Mouse (Mus musculus): Measurements from ENCODE around the gene Mrps21. TPM values are rescaled to one million over a fixed set of nuclear protein-coding genes. Genes with fewer than 3 reads are reported as not detected.
A peak's percentile ranks its signal among the peaks of the same experiment; 100 is the strongest.
"Not testable (repeated sequence)": the region's sequence is repeated elsewhere in the genome, so short reads cannot be mapped to it uniquely, and the experiment has no call there.

Gene Mrps21
- 100 to 1,000 TPM; 178 to 200 TPM for total RNA-seq (2021)
- long read RNA-seq, experiment 1, transcript Mrps21-201 (3 exons, 488 nt) = major isoform, 120 of 137 reads
- long read RNA-seq, experiment 1, transcript Mrps21-202 (2 exons, 405 nt) = minor isoform, 10 of 137 reads
- long read RNA-seq, experiment 1, partial matches to known transcripts = 0 of 137 reads
- long read RNA-seq, experiment 1, other reads (novel, unspliced or antisense) = 7 of 137 reads
- long read RNA-seq, experiment 2, transcript Mrps21-201 (3 exons, 488 nt) = major isoform, 74 of 98 reads
- long read RNA-seq, experiment 2, transcript Mrps21-202 (2 exons, 405 nt) = minor isoform, 13 of 98 reads
- long read RNA-seq, experiment 2, partial matches to known transcripts = 0 of 98 reads
- long read RNA-seq, experiment 2, other reads (novel, unspliced or antisense) = 11 of 98 reads

- DNase-seq (ENCODE audit: low spot score in 2 of 2) = peak; percentile 62 to 82
Observed at GRCm38 (mm10) chr3:95871392-95871867, at the start of gene Mrps21. Gene Mrps21 (minus strand): TSS chr3:95871519.

- DNase-seq (ENCODE audit: low spot score in 2 of 2) = not testable (repeated sequence)
Observed at GRCm38 (mm10) chr3:95920532-95920931, 49.2 kb upstream of the Mrps21 start.

GRCm38 (mm10) chr3:95916760-95917159 is 45.4 kb upstream of the Mrps21 start:
- no peak for DNase-seq (ENCODE audit: low spot score in 2 of 2)

GRCm38 (mm10) chr3:95914706-95915105 is 43.4 kb upstream of the Mrps21 start:
- no peak for DNase-seq (ENCODE audit: low spot score in 2 of 2)

- DNase-seq (ENCODE audit: low spot score in 2 of 2) = no peak
Observed at GRCm38 (mm10) chr3:95907613-95908012, 36.3 kb upstream of the Mrps21 start.

- no peak for DNase-seq (ENCODE audit: low spot score in 2 of 2)
Observed at GRCm38 (mm10) chr3:95906860-95907259, 35.5 kb upstream of the Mrps21 start.

DNA sequence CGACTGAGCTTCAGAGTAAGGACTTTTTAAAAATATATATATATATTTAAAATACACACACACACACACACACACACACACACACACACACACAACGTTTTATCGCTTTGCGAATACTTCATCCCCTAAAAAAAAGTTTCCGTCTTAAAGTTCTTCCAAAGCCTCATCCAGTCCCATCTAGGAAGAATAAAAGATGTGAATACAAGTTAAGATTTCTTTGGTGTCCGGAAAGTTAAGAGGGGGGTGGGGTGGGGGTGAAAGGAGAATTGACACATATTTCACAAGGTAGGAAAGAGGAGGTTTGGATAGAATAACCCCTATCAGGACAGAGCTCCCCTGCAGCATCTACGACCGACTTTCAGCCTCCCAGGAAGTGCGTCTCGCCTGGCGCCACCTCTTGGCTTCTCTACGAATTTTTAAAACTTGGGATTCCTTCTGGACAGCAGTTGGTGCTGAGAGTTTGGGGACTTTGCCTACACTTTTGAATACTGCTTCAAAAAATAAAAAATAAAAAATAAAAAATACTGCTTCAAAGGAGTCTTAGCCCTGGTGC is 34.7 kb upstream of the Mrps21 start:
- DNase-seq (ENCODE audit: low spot score in 2 of 2) = no peak

GRCm38 (mm10) chr3:95905146-95905939 is 34.0 kb upstream of the Mrps21 start:
- no peak for DNase-seq (ENCODE audit: low spot score in 2 of 2)

DNA sequence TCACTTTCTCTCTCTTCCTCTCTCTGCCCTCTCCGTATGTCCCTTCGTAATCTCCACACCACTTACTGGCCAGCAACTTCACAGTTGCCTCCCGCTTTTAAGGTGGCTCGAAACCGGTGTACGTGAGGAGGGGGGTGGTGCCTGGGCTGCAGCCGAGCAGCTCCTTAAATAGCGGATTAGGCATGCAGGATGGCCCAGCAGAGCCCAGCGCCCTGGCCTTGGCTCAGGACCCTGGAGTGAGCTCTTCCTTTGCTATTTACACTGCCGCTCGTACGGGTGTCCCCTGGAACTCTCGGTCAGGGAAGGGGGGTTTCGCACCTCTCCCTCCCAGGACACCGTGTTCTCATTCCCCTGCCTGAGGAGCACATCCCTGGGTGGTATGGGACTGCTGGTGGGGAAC is 33.2 kb upstream of the Mrps21 start, which contains the start of gene Car14:
TSS of gene Car14 (minus strand) at position 124 of the 400 bp plus-strand sequence.
- no peak for DNase-seq (ENCODE audit: low spot score in 2 of 2)

GRCm38 (mm10) chr3:95903753-95904502 is 32.6 kb upstream of the Mrps21 start:
- DNase-seq (ENCODE audit: low spot score in 2 of 2) = no peak

- no peak for DNase-seq (ENCODE audit: low spot score in 2 of 2)
Observed at GRCm38 (mm10) chr3:95902643-95903042, 31.3 kb upstream of the Mrps21 start.

DNA sequence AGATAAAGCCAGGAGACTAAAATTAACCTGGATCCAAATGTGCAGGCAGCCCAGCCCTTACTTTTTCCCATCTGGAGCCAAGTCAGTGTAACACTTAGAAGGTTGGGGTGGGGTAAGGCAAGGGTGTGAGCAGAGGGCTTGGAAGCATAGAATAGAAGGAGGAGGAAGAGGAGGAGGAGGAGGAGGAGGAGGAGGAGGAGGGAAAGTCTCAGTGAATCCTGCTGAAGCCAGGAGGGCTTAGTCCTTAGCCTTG is 31.0 kb upstream of the Mrps21 start:
- no peak for DNase-seq (ENCODE audit: low spot score in 2 of 2)

GRCm38 (mm10) chr3:95901616-95902372 is 30.5 kb upstream of the Mrps21 start:
- no peak for DNase-seq (ENCODE audit: low spot score in 2 of 2)

GRCm38 (mm10) chr3:95899800-95900524 is 28.6 kb upstream of the Mrps21 start:
- no peak for DNase-seq (ENCODE audit: low spot score in 2 of 2)

GRCm38 (mm10) chr3:95895501-95895900 is 24.2 kb upstream of the Mrps21 start:
- DNase-seq (ENCODE audit: low spot score in 2 of 2) = not testable (repeated sequence)

DNA sequence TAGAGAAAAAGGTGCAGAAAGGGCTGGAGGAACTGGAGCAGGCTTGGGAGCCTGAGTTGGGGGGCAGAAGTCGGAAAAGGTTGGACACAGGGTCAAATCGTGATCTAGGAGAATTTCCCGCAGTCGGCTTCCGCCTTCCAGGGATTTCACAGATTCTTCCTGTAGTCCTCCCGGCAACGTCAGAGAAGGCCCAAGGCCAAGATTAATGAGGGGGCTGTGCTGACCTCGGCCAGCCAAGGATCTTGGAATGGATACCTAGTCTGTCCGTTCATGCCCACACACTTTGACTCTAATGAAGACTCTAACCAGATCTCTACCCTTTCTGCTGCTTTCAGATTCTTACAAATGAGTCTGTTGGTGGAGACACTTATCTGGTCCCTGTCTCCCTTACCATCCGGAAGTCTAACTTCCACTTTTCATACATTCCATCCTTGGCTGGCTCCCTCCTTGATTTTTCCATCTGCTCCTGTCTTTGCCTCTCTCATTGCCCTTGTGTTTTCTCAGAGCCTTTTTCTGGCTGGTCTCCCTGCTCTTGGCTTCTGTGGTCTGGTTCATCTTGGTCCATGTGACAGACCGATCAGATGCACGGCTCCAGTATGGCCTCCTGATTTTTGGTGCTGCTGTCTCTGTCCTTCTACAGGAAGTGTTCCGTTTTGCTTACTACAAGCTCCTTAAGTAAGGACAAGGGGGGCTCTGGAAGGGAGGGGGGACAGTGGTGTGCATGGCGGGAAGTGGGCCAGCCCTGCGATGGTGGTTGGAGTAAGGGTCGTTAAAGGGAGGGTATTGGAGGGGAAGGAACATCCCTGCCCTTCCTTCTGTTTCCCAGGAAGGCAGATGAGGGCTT is 23.2 kb upstream of the Mrps21 start:
- DNase-seq (ENCODE audit: low spot score in 2 of 2) = peak in 1 of 2 experiments; percentile 44

- DNase-seq (ENCODE audit: low spot score in 2 of 2) = peak; percentile 69 to 90
Observed at GRCm38 (mm10) chr3:95893606-95894316, 22.4 kb upstream of the Mrps21 start, which contains the start of gene Aph1a. Gene Aph1a (plus strand): TSS chr3:95893969.

- DNase-seq (ENCODE audit: low spot score in 2 of 2) = no peak
Observed at GRCm38 (mm10) chr3:95893126-95893525, 21.8 kb upstream of the Mrps21 start.

Measured in adrenal gland, postnatal 4 days (tissue).